Mouse (Mus musculus) midbrain, embryonic 11.5 days (tissue): Measurements from ENCODE around the gene Tmem211. TPM values are rescaled to one million over a fixed set of nuclear protein-coding genes. Genes with fewer than 3 reads are reported as not detected.
A peak's percentile ranks its signal among the peaks of the same experiment; 100 is the strongest.

Experiments used
- ATAC-seq: fragments of 200-750 bp; cut with Nextera tagmentation; 2 replicates; pipeline ENCODE4 v1.8.0; 2017; ENCODE audit warnings: moderate TSS enrichment, moderate library complexity; ENCODE audit not compliant: low FRiP score
- DNase-seq: peaks from one replicate; pipeline ENCODE4 v3.0.0; 2015; ENCODE audit warnings: low spot score; ENCODE audit errors: missing footprints
- H3K27ac ChIP-seq: fragments of 300-500 bp; sonication (generic); 2 replicates; pipeline ENCODE4 v1.5.1; 2014; ENCODE audit warnings: low read depth, low read length
- H3K27me3 ChIP-seq: fragments of 300-500 bp; sonication (generic); 2 replicates; pipeline ENCODE4 v1.6.1; 2014; ENCODE audit warnings: mild to moderate bottlenecking, low read length, moderate library complexity, mixed read lengths; ENCODE audit not compliant: control insufficient read depth, insufficient read depth
- H3K36me3 ChIP-seq: fragments of 300-500 bp; sonication (generic); 2 replicates; pipeline ENCODE4 v1.6.1; 2014; ENCODE audit warnings: mild to moderate bottlenecking, low read length, moderate library complexity, mixed read lengths; ENCODE audit not compliant: control insufficient read depth, insufficient read depth
- H3K4me1 ChIP-seq: fragments of 300-500 bp; sonication (generic); 2 replicates; pipeline ENCODE4 v1.6.1; 2014; ENCODE audit warnings: low read length; ENCODE audit not compliant: control insufficient read depth, insufficient read depth
- H3K4me2 ChIP-seq: fragments of 300-500 bp; sonication (generic); 2 replicates; pipeline ENCODE4 v1.6.1; 2014; ENCODE audit warnings: mild to moderate bottlenecking, moderate library complexity
- H3K4me3 ChIP-seq: fragments of 300-500 bp; sonication (generic); 2 replicates; pipeline ENCODE4 v1.5.1; 2014; ENCODE audit warnings: low read depth, low read length
- H3K9ac ChIP-seq: fragments of 300-500 bp; sonication (generic); 2 replicates; pipeline ENCODE4 v1.6.1; 2014; ENCODE audit warnings: low read length
- H3K9me3 ChIP-seq: fragments of 300-500 bp; sonication (generic); 2 replicates; pipeline ENCODE4 v1.6.1; 2016; ENCODE audit warnings: low read length; ENCODE audit not compliant: control insufficient read depth
- WGBS: fragments of 180-500 bp; shearing (Covaris S2); extraction: QIAGEN DNeasy Blood & Tissue Kit; methylation state at CpG from one replicate; pipeline ENCODE4 v1.1.7; 2014; 5-methylcytosine and 5-hydroxymethylcytosine counted together
- polyA plus RNA-seq: library from polyadenylated mRNA; unstranded; fragments of >200 nt; fragmentation: Nextera tagmentation; extraction: Ambion mirVana; gene quantifications from 2 replicates; pipeline ENCODE4 v1.2.1, GENCODE M21; 2014

Tmem211 gene
- polyA plus RNA-seq, 1 experiment from 2014 or later: 0.16 TPM

- WGBS: 93% methylated on average over 7 of the region's 7 CpGs
- H3K4me3 ChIP-seq: no peak overlapping the region
- H3K4me1 ChIP-seq: peaks cover 2% of the 10 kb centered on the region; the same call in 1 of the 2 replicates
- H3K27ac ChIP-seq: no peak overlapping the region
- no peak overlapping the region for H3K4me2 ChIP-seq
- H3K9me3 ChIP-seq: no peaks in the 10 kb centered on the region
- no peaks in the 10 kb centered on the region for H3K36me3 ChIP-seq
- no peak overlapping the region for H3K9ac ChIP-seq
- H3K27me3 ChIP-seq: no peaks in the 10 kb centered on the region
- DNase-seq: no peak
- no peak for ATAC-seq
These were observed 54.8 kb downstream of the Tmem211 start for GRCm38 (mm10) chr5:113281557-113281956.

- Histone ChIP-seq H3K27me3 (peaks cover 20% of the 10 kb centered on the region), H3K4me1 (peaks cover 9% of the 10 kb centered on the region)
- no peak for ATAC-seq
These were observed 57.0 kb downstream of the Tmem211 start for GRCm38 (mm10) chr5:113283726-113284125.

GRCm38 (mm10) chr5:113285541-113285940 lies 58.8 kb downstream of the Tmem211 start:
- Histone ChIP-seq H3K9me3 (no peaks in the 10 kb centered on the region), H3K27me3 (peaks cover 23% of the 10 kb centered on the region), H3K4me3 (no peak overlapping the region), H3K9ac (no peak overlapping the region), H3K27ac (no peak overlapping the region), H3K4me2 (no peak overlapping the region), H3K36me3 (no peaks in the 10 kb centered on the region), H3K4me1 (peaks cover 7% of the 10 kb centered on the region)
- ATAC-seq: no peak
- no peak for DNase-seq
- whole genome bisulfite sequencing: 62% methylated on average over 16 of the region's 16 CpGs

More at GRCm38 (mm10) chr5:113283726-113284125, 57.0 kb downstream of the Tmem211 start:
- Histone ChIP-seq H3K9ac (no peak overlapping the region), H3K4me3 (no peak overlapping the region), H3K9me3 (no peaks in the 10 kb centered on the region), H3K36me3 (no peaks in the 10 kb centered on the region), H3K4me2 (no peak overlapping the region), H3K27ac (no peak overlapping the region)
- DNase-seq: no peak
- WGBS: 70% methylated on average over 2 of the region's 2 CpGs

GRCm38 (mm10) chr5:113286048-113286447 lies 59.3 kb downstream of the Tmem211 start:
- peak; percentile 84 for DNase-seq
- Histone ChIP-seq H3K4me1 (peaks cover 7% of the 10 kb centered on the region), H3K9ac (no peak overlapping the region), H3K27me3 (peaks cover 23% of the 10 kb centered on the region), H3K36me3 (no peaks in the 10 kb centered on the region), H3K27ac (no peak overlapping the region), H3K4me2 (no peak overlapping the region), H3K4me3 (no peak overlapping the region), H3K9me3 (no peaks in the 10 kb centered on the region)
- 76% methylated on average over 11 of the region's 11 CpGs for WGBS
- no peak for ATAC-seq

- DNase-seq (peak; percentile 98), ATAC-seq (peak; percentile 35; the same call in 1 of the 2 replicates)
- H3K4me3 ChIP-seq: peak overlapping the region; percentile 17
- no peaks in the 10 kb centered on the region for H3K36me3 ChIP-seq
- 4% methylated on average over 58 of the region's 60 CpGs for WGBS
- peak overlapping the region; percentile 42 for H3K4me2 ChIP-seq
- H3K27ac ChIP-seq: no peak overlapping the region
- H3K4me1 ChIP-seq: peaks cover 7% of the 10 kb centered on the region
- H3K9me3 ChIP-seq: no peaks in the 10 kb centered on the region
- H3K9ac ChIP-seq: no peak overlapping the region
- peaks cover 23% of the 10 kb centered on the region for H3K27me3 ChIP-seq
These were observed 60.1 kb downstream of the Tmem211 start for GRCm38 (mm10) chr5:113286591-113287520.

- 46% methylated on average over 5 of the region's 5 CpGs for WGBS
- peaks cover 23% of the 10 kb centered on the region for H3K27me3 ChIP-seq
- DNase-seq (no peak), ATAC-seq (no peak)
- H3K9me3 ChIP-seq: no peaks in the 10 kb centered on the region
- no peak overlapping the region for H3K4me2 ChIP-seq
- H3K4me1 ChIP-seq: peaks cover 7% of the 10 kb centered on the region
- H3K4me3 ChIP-seq: no peak overlapping the region
- no peak overlapping the region for H3K27ac ChIP-seq
- H3K9ac ChIP-seq: no peak overlapping the region
- no peaks in the 10 kb centered on the region for H3K36me3 ChIP-seq
These were observed 61.1 kb downstream of the Tmem211 start for GRCm38 (mm10) chr5:113287762-113288161.

- Histone ChIP-seq H3K9ac (no peak overlapping the region), H3K27me3 (peaks cover 23% of the 10 kb centered on the region), H3K4me1 (peaks cover 7% of the 10 kb centered on the region), H3K4me2 (no peak overlapping the region), H3K27ac (no peak overlapping the region), H3K9me3 (no peaks in the 10 kb centered on the region), H3K36me3 (no peaks in the 10 kb centered on the region), H3K4me3 (no peak overlapping the region)
- no peak for ATAC-seq
- 46% methylated on average over 13 of the region's 13 CpGs for WGBS
- no peak for DNase-seq
These were observed 61.8 kb downstream of the Tmem211 start for GRCm38 (mm10) chr5:113288490-113288889.

Other genes with a start within 250 kb of the Tmem211 start
- gene Grk3, start 211.1 kb upstream of the Tmem211 start, polyA plus RNA-seq: 4.2 and 4.6 TPM in 2 replicates
- gene Crybb2, start 156.8 kb upstream of the Tmem211 start, polyA plus RNA-seq: not detected in 2 replicates
- gene Crybb3, start 145.3 kb upstream of the Tmem211 start, polyA plus RNA-seq: 0.18 TPM in 1 of 2 replicates, not detected in the other
- 0.98 and 1.2 TPM in 2 replicates for gene 2900026A02Rik, start 5.7 kb upstream of the Tmem211 start, polyA plus RNA-seq
- gene Sgsm1, start 83.9 kb downstream of the Tmem211 start, polyA plus RNA-seq: 10.8 TPM in 2 replicates
- gene Aym1, start 130.4 kb downstream of the Tmem211 start, polyA plus RNA-seq: not detected in 2 replicates